Mouse (Mus musculus) testis, adult 2 months (tissue): ENCODE measurements around the gene Cdip1.

Source experiments
- CTCF ChIP-seq: fragments of 200-500 bp; IDR thresholded peaks from 2 replicates; pipeline ENCODE4 v1.5.1; 2012; ENCODE audit warnings: low read depth, mild to moderate bottlenecking, inconsistent platforms, low read length, moderate library complexity; ENCODE audit not compliant: control insufficient read depth, insufficient read depth, insufficient replicate concordance
- POLR2A ChIP-seq: fragments of 200-500 bp; IDR thresholded peaks from 2 replicates; pipeline ENCODE4 v1.6.1; 2012; ENCODE audit warnings: low read depth, mild to moderate bottlenecking, inconsistent platforms, low read length, moderate library complexity; ENCODE audit not compliant: control insufficient read depth

- TF ChIP-seq POLR2A (no peak), CTCF (no peak)
These were observed 71.2 kb downstream of the Cdip1 start, which contains the start of gene Nmral1 for GRCm38 (mm10) chr16:4718753-4719518.
